Mouse (Mus musculus): ENCODE measurements at regions not wholly inside any gene's neighbourhood (a gene's known extent, or its start where the extent isn't known, plus 50 kb on each side); places are given as distances from the start of the nearest gene placed in this dataset.

DNA sequence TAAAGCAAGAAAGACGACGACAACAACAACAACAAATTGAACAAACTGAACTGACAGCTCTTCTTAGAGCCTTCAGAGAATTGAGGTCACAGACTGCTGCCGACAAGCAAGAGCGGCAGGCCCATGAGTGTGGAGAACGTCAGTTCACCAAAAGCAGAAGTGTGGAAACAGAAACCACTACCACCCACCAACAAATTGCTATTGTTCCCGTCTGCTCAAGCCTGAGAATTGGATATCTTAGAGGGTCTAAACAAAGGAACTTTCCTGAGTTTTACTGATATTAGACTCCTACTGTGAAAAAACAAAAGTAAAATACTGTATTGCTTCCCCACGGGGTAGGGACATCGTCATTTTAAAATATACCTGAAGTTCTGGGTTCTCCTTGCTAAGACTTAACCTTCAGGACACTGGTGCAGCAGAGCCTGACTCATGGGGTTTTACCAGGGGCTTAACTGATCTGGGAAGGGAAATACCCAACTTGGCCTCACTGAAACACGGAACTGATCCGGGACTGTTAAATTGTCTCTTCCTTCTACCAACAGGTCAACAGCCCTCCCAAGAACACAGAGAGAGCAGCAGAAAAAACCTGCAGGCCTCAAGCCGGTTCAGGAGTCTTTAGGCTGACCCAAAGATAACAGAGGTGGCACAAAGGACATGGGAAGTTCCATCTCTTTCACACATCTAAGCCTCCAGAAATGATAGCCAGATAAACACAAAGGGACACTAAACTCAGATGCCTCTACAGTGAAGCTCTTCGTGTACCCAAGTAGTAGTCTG lies 238.1 kb downstream of the Gm5426 start:
- no peak overlapping the region for H3K9ac ChIP-seq (ENCODE audit: low read depth, low read length)
- 79% methylated on average over 12 of the region's 12 CpGs for whole genome bisulfite sequencing
- no peak overlapping the region for H3K4me3 ChIP-seq (ENCODE audit: low read depth, low read length)
- no peaks in the 10 kb centered on the region for H3K27me3 ChIP-seq (replicated peaks; ENCODE audit: control insufficient read depth, insufficient read depth, low read length)
- no peak overlapping the region for H3K27ac ChIP-seq (replicated peaks; ENCODE audit: low read depth, low read length)
- H3K4me2 ChIP-seq (ENCODE audit: low read depth, low read length): no peak overlapping the region
- H3K9me3 ChIP-seq (ENCODE audit: control insufficient read depth, low read length): no peaks in the 10 kb centered on the region
- DNase-seq (ENCODE audit: low spot score) (no peak), ATAC-seq (ENCODE audit: low read depth) (no peak)
- H3K36me3 ChIP-seq (ENCODE audit: control insufficient read depth, insufficient read depth, low read length): no peaks in the 10 kb centered on the region
- peaks cover 14% of the 10 kb centered on the region; the same call in 1 of the 2 replicates for H3K4me1 ChIP-seq (ENCODE audit: control insufficient read depth, insufficient read depth, low read length)

DNA sequence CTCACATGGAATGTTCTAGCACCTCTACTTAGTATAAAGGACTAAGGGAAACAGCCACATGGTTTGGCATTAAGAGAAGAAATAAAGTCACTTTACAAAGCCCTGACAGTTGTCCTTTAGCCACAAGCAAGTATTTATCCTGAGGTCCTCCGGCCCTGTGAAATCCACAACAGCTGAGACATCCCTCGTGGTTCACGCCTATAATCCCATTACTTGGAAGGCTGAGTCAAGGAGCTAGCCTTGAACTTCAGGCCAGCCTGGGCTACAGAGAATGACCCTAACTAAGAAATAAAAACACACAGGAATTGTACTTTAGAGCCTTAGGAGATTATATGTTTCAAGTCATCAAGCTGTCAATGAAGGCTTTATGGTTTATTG lies 238.7 kb downstream of the Gm5426 start:
- H3K4me2 ChIP-seq (ENCODE audit: low read depth, low read length): no peak overlapping the region
- H3K4me1 ChIP-seq (ENCODE audit: control insufficient read depth, insufficient read depth, low read length): peaks cover 14% of the 10 kb centered on the region; the same call in 1 of the 2 replicates
- 89% methylated on average over 3 of the region's 3 CpGs for WGBS
- H3K27me3 ChIP-seq (replicated peaks; ENCODE audit: control insufficient read depth, insufficient read depth, low read length): no peaks in the 10 kb centered on the region
- H3K36me3 ChIP-seq (ENCODE audit: control insufficient read depth, insufficient read depth, low read length): no peaks in the 10 kb centered on the region
- H3K4me3 ChIP-seq (ENCODE audit: low read depth, low read length): no peak overlapping the region
- no peak overlapping the region for H3K9ac ChIP-seq (ENCODE audit: low read depth, low read length)
- no peak for DNase-seq (ENCODE audit: low spot score)
- H3K9me3 ChIP-seq (ENCODE audit: control insufficient read depth, low read length): no peaks in the 10 kb centered on the region
- no peak for ATAC-seq (ENCODE audit: low read depth)
- no peak overlapping the region for H3K27ac ChIP-seq (replicated peaks; ENCODE audit: low read depth, low read length)

DNA sequence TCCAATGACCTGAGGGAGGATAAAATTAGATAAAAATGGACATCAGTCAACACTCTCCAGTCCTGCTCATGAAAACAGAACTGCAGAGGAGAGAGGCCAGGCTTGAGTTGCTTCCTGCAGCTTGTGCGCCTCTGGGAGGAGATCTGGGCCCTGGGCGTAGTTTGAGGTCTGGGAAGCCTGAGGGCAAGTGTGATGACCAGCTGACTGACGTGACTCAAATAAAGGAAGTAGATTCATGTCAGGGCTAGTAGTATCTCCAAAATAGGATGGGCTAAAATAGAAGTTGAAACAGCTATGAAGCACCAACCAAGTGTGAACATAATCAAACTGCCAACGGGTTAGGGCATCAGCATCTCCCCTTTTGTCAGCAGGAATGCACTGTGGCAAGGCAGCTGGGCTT lies 239.3 kb upstream of the Btg1 start:
- H3K4me3 ChIP-seq (ENCODE audit: low read depth, low read length): no peak overlapping the region
- ATAC-seq (ENCODE audit: low read depth) (no peak), DNase-seq (ENCODE audit: low spot score) (no peak)
- H3K27me3 ChIP-seq (replicated peaks; ENCODE audit: control insufficient read depth, insufficient read depth, low read length): no peaks in the 10 kb centered on the region
- no peaks in the 10 kb centered on the region for H3K9me3 ChIP-seq (ENCODE audit: control insufficient read depth, low read length)
- no peak overlapping the region for H3K27ac ChIP-seq (replicated peaks; ENCODE audit: low read depth, low read length)
- 76% methylated on average over 4 of the region's 4 CpGs for WGBS
- H3K36me3 ChIP-seq (ENCODE audit: control insufficient read depth, insufficient read depth, low read length): no peaks in the 10 kb centered on the region
- 0 out of 2 replicates have a peak, but pooled peaks cover 6% of the 10 kb centered on the region for H3K4me1 ChIP-seq (ENCODE audit: control insufficient read depth, insufficient read depth, low read length)
- H3K4me2 ChIP-seq (ENCODE audit: low read depth, low read length): no peak overlapping the region
- H3K9ac ChIP-seq (ENCODE audit: low read depth, low read length): no peak overlapping the region

DNA sequence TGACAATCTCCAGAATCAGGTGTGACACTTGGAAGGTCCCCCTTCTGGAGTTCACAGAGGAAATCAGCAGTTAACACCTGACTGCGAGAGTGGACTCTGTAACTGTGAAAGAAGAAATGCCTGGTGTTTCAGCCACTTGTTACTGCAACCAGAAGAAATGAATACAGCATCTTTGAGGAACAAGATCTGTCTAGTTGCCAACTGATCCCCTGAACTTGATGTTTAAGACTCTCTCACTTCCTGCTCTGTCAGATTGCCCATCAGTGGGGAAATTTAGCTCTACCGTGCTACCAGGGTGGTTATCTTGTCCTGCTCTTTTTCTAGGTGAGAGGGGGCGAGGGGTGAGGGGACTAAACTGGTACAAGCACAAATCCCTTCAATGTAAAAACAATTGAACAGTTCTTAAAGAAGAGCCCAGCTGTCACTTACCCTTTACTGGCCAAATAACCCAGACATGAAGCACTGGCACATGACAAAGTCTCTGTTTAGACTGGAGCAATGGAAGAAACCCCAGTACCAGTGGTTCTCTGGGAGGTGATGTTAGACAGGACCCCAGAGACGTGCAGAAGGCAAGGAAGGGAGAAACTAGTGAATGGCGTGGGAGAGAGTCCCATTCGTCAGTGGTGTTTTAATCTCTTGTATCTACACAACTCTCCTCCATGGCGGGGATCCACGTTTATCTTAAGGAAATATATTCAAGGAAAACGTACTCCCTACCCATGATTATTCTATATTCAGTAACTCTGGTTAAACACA lies 237.6 kb upstream of the Btg1 start:
- Histone ChIP-seq H3K4me3 (ENCODE audit: low read depth, low read length) (no peak overlapping the region), H3K4me1 (ENCODE audit: control insufficient read depth, insufficient read depth, low read length) (no peaks in the 10 kb centered on the region), H3K9me3 (ENCODE audit: control insufficient read depth, low read length) (no peaks in the 10 kb centered on the region), H3K27ac (replicated peaks; ENCODE audit: low read depth, low read length) (no peak overlapping the region), H3K9ac (ENCODE audit: low read depth, low read length) (no peak overlapping the region), H3K27me3 (replicated peaks; ENCODE audit: control insufficient read depth, insufficient read depth, low read length) (no peaks in the 10 kb centered on the region), H3K36me3 (ENCODE audit: control insufficient read depth, insufficient read depth, low read length) (no peaks in the 10 kb centered on the region), H3K4me2 (ENCODE audit: low read depth, low read length) (no peak overlapping the region)
- ATAC-seq (ENCODE audit: low read depth) (no peak), DNase-seq (ENCODE audit: low spot score) (no peak)
- WGBS: 79% methylated on average over 9 of the region's 9 CpGs

DNA sequence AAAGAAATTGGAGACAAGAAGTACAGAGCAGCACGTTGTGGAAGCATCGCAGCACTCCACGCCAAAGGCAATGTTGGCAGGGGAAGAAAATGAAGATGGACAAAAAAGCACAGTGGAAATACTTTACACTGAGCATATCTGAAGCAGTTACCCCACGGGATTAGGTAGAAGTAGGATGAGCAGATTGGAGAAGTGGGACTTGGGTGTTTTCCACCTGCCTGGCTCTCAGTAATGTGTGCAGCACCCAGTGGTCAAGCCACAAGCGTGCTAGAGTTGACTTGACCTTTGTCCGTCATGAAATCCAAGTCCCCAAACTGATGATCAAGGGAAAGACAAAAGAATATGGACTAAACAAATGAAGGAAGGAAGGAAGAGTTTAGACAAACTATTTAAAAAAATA lies 235.1 kb upstream of the Btg1 start:
- no peaks in the 10 kb centered on the region for H3K36me3 ChIP-seq (ENCODE audit: control insufficient read depth, insufficient read depth, low read length)
- H3K4me2 ChIP-seq (ENCODE audit: low read depth, low read length): no peak overlapping the region
- H3K9ac ChIP-seq (ENCODE audit: low read depth, low read length): no peak overlapping the region
- H3K4me3 ChIP-seq (ENCODE audit: low read depth, low read length): no peak overlapping the region
- no peak overlapping the region for H3K27ac ChIP-seq (replicated peaks; ENCODE audit: low read depth, low read length)
- H3K9me3 ChIP-seq (ENCODE audit: control insufficient read depth, low read length): no peaks in the 10 kb centered on the region
- ATAC-seq (ENCODE audit: low read depth) (no peak), DNase-seq (ENCODE audit: low spot score) (no peak)
- no peaks in the 10 kb centered on the region for H3K4me1 ChIP-seq (ENCODE audit: control insufficient read depth, insufficient read depth, low read length)
- H3K27me3 ChIP-seq (replicated peaks; ENCODE audit: control insufficient read depth, insufficient read depth, low read length): no peaks in the 10 kb centered on the region
- 88% methylated on average over 6 of the region's 6 CpGs for WGBS

DNA sequence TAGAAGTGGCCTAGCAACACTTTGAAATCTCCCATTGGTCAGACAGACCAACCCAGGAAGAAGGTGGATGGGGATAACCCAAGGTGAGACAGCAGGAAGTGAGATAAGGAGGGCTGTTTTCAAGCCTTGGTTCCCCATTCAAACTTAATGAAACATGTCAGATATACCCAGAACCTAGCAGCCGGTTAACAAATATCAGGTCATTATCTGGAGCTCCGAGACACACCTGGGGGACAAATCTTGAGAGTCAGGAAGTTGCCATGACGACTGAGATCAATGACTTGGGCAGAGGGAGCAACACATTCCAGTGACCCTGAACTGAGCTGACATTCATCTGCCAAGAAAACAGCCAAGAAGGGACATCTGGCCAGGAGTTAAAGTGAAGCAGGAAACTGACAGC lies 225.1 kb upstream of the Btg1 start:
- no peak overlapping the region for H3K4me2 ChIP-seq (ENCODE audit: low read depth, low read length)
- H3K27ac ChIP-seq (replicated peaks; ENCODE audit: low read depth, low read length): no peak overlapping the region
- DNase-seq (ENCODE audit: low spot score) (no peak), ATAC-seq (ENCODE audit: low read depth) (no peak)
- 60% methylated on average over 3 of the region's 3 CpGs for WGBS
- no peaks in the 10 kb centered on the region for H3K36me3 ChIP-seq (ENCODE audit: control insufficient read depth, insufficient read depth, low read length)
- H3K27me3 ChIP-seq (replicated peaks; ENCODE audit: control insufficient read depth, insufficient read depth, low read length): no peaks in the 10 kb centered on the region
- H3K4me3 ChIP-seq (ENCODE audit: low read depth, low read length): no peak overlapping the region
- H3K9ac ChIP-seq (ENCODE audit: low read depth, low read length): no peak overlapping the region
- H3K4me1 ChIP-seq (ENCODE audit: control insufficient read depth, insufficient read depth, low read length): no peaks in the 10 kb centered on the region
- H3K9me3 ChIP-seq (ENCODE audit: control insufficient read depth, low read length): no peaks in the 10 kb centered on the region

DNA sequence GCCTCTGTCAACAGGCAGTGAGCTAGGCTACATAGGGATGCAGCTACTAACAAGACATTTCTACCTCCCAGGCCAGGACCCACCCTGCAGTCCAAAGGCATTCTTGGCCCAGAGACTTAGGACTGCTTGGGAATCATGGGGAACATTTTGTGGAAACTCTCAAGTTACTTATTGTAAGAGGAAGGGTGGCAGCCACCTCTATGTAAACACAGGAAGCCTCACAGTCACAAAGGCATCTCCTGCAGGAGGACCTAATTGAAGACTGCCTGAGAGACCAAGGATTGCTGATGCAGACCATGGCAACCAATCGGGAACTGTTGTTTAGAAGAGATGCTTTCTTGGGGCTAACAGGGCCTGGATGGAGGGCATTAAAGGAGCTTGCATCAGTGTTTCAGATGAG lies 224.0 kb upstream of the Btg1 start:
- ATAC-seq (ENCODE audit: low read depth) (no peak), DNase-seq (ENCODE audit: low spot score) (no peak)
- 77% methylated on average over 1 of the region's 1 CpGs for WGBS
- Histone ChIP-seq H3K4me3 (ENCODE audit: low read depth, low read length) (no peak overlapping the region), H3K9ac (ENCODE audit: low read depth, low read length) (no peak overlapping the region), H3K9me3 (ENCODE audit: control insufficient read depth, low read length) (no peaks in the 10 kb centered on the region), H3K4me2 (ENCODE audit: low read depth, low read length) (no peak overlapping the region), H3K4me1 (ENCODE audit: control insufficient read depth, insufficient read depth, low read length) (no peaks in the 10 kb centered on the region; the same call in 1 of the 2 replicates), H3K27me3 (replicated peaks; ENCODE audit: control insufficient read depth, insufficient read depth, low read length) (no peaks in the 10 kb centered on the region), H3K36me3 (ENCODE audit: control insufficient read depth, insufficient read depth, low read length) (no peaks in the 10 kb centered on the region), H3K27ac (replicated peaks; ENCODE audit: low read depth, low read length) (no peak overlapping the region)

DNA sequence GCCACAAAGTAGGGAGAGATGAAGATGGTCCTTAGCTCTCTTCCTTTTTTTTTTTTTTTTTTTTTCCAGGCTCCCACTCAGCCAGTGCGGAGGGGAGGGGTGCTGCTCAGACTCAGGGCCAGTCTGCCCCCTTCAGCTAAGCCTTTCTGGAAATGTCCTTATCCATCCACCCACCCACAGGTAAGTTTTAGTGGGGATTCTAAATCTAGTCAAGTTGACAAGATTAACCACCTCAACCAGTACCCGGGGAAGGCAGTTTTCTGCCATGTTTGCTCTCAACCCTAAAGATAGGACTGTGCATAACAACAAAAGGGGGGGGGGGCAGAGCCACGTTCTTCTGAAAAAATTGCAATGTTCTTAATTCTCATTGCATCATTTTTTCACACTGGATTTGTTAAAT lies 222.6 kb upstream of the Btg1 start:
- Histone ChIP-seq H3K4me2 (ENCODE audit: low read depth, low read length) (no peak overlapping the region), H3K9ac (ENCODE audit: low read depth, low read length) (no peak overlapping the region), H3K36me3 (ENCODE audit: control insufficient read depth, insufficient read depth, low read length) (no peaks in the 10 kb centered on the region), H3K4me3 (ENCODE audit: low read depth, low read length) (no peak overlapping the region), H3K27ac (replicated peaks; ENCODE audit: low read depth, low read length) (no peak overlapping the region), H3K9me3 (ENCODE audit: control insufficient read depth, low read length) (no peaks in the 10 kb centered on the region), H3K4me1 (ENCODE audit: control insufficient read depth, insufficient read depth, low read length) (peaks cover 12% of the 10 kb centered on the region; the same call in 1 of the 2 replicates), H3K27me3 (replicated peaks; ENCODE audit: control insufficient read depth, insufficient read depth, low read length) (no peaks in the 10 kb centered on the region)
- no peak for DNase-seq (ENCODE audit: low spot score)
- no peak for ATAC-seq (ENCODE audit: low read depth)
- 89% methylated on average over 3 of the region's 3 CpGs for WGBS

DNA sequence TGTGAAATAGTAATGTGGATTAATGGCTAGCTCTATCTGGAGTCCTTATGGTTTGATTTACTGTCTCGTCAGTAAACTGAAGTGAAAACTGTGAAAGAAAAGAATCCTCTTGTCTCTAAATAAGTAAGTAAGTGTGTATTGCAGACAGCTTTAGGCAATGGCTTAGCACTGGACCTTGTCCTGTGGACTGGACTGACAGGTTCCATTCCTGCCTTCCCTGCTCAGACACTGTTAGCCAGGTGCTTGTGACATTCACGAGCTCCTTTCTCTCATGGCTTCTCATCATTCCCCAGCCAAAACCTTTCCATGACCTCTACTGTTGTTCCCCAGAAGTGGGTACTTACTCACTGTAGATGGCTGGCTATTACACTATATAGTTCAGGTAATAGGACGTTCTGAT lies 221.8 kb upstream of the Btg1 start:
- DNase-seq (ENCODE audit: low spot score) (no peak), ATAC-seq (ENCODE audit: low read depth) (no peak)
- WGBS: 63% methylated on average over 3 of the region's 3 CpGs
- H3K4me2 ChIP-seq (ENCODE audit: low read depth, low read length): no peak overlapping the region
- no peaks in the 10 kb centered on the region for H3K36me3 ChIP-seq (ENCODE audit: control insufficient read depth, insufficient read depth, low read length)
- H3K9ac ChIP-seq (ENCODE audit: low read depth, low read length): no peak overlapping the region
- H3K4me3 ChIP-seq (ENCODE audit: low read depth, low read length): no peak overlapping the region
- H3K9me3 ChIP-seq (ENCODE audit: control insufficient read depth, low read length): no peaks in the 10 kb centered on the region
- H3K27ac ChIP-seq (replicated peaks; ENCODE audit: low read depth, low read length): no peak overlapping the region
- no peaks in the 10 kb centered on the region for H3K27me3 ChIP-seq (replicated peaks; ENCODE audit: control insufficient read depth, insufficient read depth, low read length)
- peaks cover 18% of the 10 kb centered on the region for H3K4me1 ChIP-seq (ENCODE audit: control insufficient read depth, insufficient read depth, low read length)
